14 mouse cellular contexts compared by ENCODE assay signal in the genomic region with DNA sequence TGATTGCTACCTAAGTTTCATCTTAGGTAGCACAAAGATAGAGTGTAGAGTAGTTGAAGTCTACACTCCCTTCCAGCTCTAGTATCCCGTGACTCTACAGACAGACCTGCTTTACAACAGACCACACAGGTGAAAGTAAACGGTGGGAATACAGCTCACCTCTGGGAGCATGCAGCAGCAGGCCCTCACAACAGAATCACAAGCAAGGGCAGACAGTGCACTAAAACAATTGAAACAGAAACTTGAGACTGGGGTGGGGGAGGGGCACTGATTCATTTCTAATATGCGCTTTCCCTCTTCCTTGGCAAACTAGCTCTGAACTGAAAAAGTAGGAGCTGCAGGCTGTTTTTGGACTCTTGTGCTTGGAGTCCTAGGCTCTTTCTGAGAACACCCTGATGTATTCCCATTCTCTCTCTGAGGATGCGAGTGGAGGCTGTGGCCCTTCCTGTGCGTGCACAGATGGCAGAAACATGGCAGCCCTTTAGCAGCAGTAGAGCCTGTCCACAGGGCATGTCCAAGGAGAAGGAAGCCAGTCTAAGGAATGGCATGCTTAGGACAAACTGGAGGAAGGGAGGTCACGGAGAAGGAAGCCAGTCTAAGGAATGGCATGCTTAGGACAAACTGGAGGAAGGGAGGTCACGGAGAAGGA.
DNase-seq lines count a peak whose midpoint lies in the region; ATAC-seq and TF ChIP-seq lines count a peak whose summit lies in the region.
"Had no signal": no experiment of that assay in that cellular context is flagged by ENCODE, and none has a peak within 500 bp of the region (broad histone marks: within the 10 kb centered on the region; RNA-seq: fewer than 3 reads in every experiment).

No protein-coding gene starts in this region.

- H3K9ac ChIP-seq in kidney, embryonic 16.5 days (replicated peaks; ENCODE audit: low read length), result no peak overlapping the region
- no peak overlapping the region for H3K9ac ChIP-seq in ES-Bruce4 (ENCODE audit: low read depth, poor library complexity, severe bottlenecking)

- H3K4me3 ChIP-seq in kidney, embryonic 16.5 days (ENCODE audit: low read length), result no peak overlapping the region
- H3K4me3 ChIP-seq in ES-Bruce4 (ENCODE audit: low read depth, low read length), result no peak overlapping the region
- H3K4me3 ChIP-seq in limb, embryonic 10.5 days, result no peak overlapping the region
- H3K4me3 ChIP-seq: heart, embryonic 10.5 days had no signal

- H3K4me2 ChIP-seq in kidney, embryonic 16.5 days (replicated peaks; ENCODE audit: low read depth, low read length), result no peak overlapping the region
- H3K4me2 ChIP-seq: midbrain, embryonic 11.5 days had no signal

- peak overlapping the region; percentile 65; the same call in 1 of the 2 replicates for H3K27ac ChIP-seq in kidney, embryonic 16.5 days (ENCODE audit: low read length)
- peak overlapping the region; percentile 55 for H3K27ac ChIP-seq in ES-Bruce4 (ENCODE audit: insufficient read depth, low read length)
- peak overlapping the region; percentile 61; the same call in 1 of the 2 replicates for H3K27ac ChIP-seq in limb, embryonic 10.5 days
- H3K27ac ChIP-seq: heart, embryonic 10.5 days had no signal

- 0 out of 2 replicates have a peak, but pooled peaks have one; percentile 59 for TF ChIP-seq EP300 in ES-Bruce4 (IDR thresholded peaks at IDR 0.05; ENCODE audit: insufficient read depth, low read depth, low read length)

- WGBS in kidney, embryonic 16.5 days, result 50% methylated on average over 7 of the region's 7 CpGs
- WGBS in limb, embryonic 10.5 days, result 71% methylated on average over 7 of the region's 7 CpGs

- TF ChIP-seq POLR2A in ES-Bruce4 (IDR thresholded peaks at IDR 0.05; ENCODE audit: insufficient read depth, low read length), result no peak

- no peaks in the 10 kb centered on the region for H3K36me3 ChIP-seq in kidney, embryonic 16.5 days (ENCODE audit: insufficient read depth, low read length)
- H3K36me3 ChIP-seq in ES-Bruce4 (ENCODE audit: control insufficient read depth, insufficient read depth, low read length, poor library complexity, severe bottlenecking), result no peaks in the 10 kb centered on the region
- no peaks in the 10 kb centered on the region for H3K36me3 ChIP-seq in limb, embryonic 10.5 days
- H3K36me3 ChIP-seq: heart, embryonic 10.5 days had no signal

- no peak for TF ChIP-seq CTCF in ES-Bruce4 (IDR thresholded peaks at IDR 0.05; ENCODE audit: low read depth, low read length)

- no peaks in the 10 kb centered on the region for H3K27me3 ChIP-seq in kidney, embryonic 16.5 days (ENCODE audit: insufficient read depth, low read length)
- H3K27me3 ChIP-seq in ES-Bruce4 (ENCODE audit: control insufficient read depth, insufficient read depth, low read length, poor library complexity, severe bottlenecking), result no peaks in the 10 kb centered on the region
- H3K27me3 ChIP-seq in limb, embryonic 10.5 days (ENCODE audit: low read depth, poor library complexity, severe bottlenecking), result no peaks in the 10 kb centered on the region

- peak; percentile 88 for DNase-seq in heart, adult 11 months
- no peak for DNase-seq in heart, postnatal 4 days
- DNase-seq in kidney, adult 11 months, result no peak
- DNase-seq in limb, embryonic 10.5 days (ENCODE audit: low spot score), result peak; percentile 31
- DNase-seq in adrenal gland, adult (ENCODE audit: inconsistent age in 2 of 2, low spot score in 1 of 2), result no peak
- DNase-seq in right cerebral cortex, adult 18-20 months, result no peak
- DNase-seq: adrenal gland, postnatal 14 days; cerebellum, postnatal 36 days; lung, postnatal 10 days; right cerebral cortex, postnatal 4 days had no signal

- ATAC-seq in kidney, embryonic 16.5 days (ENCODE audit: low FRiP score, low TSS enrichment), result no peak

- no peaks in the 10 kb centered on the region for H3K4me1 ChIP-seq in kidney, embryonic 16.5 days (ENCODE audit: insufficient read depth, low read length)
- H3K4me1 ChIP-seq in ES-Bruce4 (ENCODE audit: control insufficient read depth, insufficient read depth, low read length), result peaks cover 5% of the 10 kb centered on the region
- peaks cover 8% of the 10 kb centered on the region for H3K4me1 ChIP-seq in limb, embryonic 10.5 days

- peaks cover 4% of the 10 kb centered on the region; the same call in 1 of the 2 replicates for H3K9me3 ChIP-seq in kidney, embryonic 16.5 days (ENCODE audit: low read length)
- H3K9me3 ChIP-seq in ES-Bruce4 (replicated peaks; ENCODE audit: control insufficient read depth, insufficient read depth, low read length, poor library complexity, severe bottlenecking), result peaks cover 5% of the 10 kb centered on the region
- H3K9me3 ChIP-seq in limb, embryonic 10.5 days (replicated peaks), result no peaks in the 10 kb centered on the region
- H3K9me3 ChIP-seq: heart, embryonic 10.5 days had no signal

Comparison
In these comparisons a context has a peak if more than half of its experiments do, and no peak if none do; other contexts are left out.
1. DNase-seq: peak in heart, adult 11 months (single experiment) and limb, embryonic 10.5 days (single experiment); none in heart, postnatal 4 days (single experiment), kidney, adult 11 months (single experiment), adrenal gland, adult (0 of 2) and right cerebral cortex, adult 18-20 months (single experiment).
2. Peak in every context shown above with its lines, with median percentiles within 50 percentile points of each other: H3K27ac ChIP-seq.